Mouse (Mus musculus): ENCODE measurements around the gene Mical2. TPM values are rescaled to one million over a fixed set of nuclear protein-coding genes. Genes with fewer than 3 reads are reported as not detected.

The Mical2 gene
- polyA plus RNA-seq, 1 experiment from 2014 or later = 0.96 TPM

DNA sequence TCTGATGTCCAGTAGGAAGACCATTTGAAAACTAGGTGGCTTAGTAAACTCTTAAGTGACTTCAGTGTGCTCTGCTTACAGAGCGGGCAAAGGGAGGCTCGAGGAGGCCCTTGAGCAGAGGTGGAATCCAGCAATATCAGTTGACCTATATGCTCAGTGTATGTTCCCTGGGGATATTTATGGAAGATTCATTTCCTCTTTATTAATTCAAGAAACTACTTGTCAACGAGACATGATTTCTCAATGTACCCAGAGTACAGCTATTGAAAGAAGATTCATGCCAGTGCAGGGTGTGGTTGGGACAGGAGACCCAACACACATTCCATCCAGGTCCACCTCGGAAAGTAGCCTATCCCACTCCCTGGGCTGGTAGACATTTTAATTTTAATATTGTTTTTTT, 231.7 kb downstream of the Mical2 start:
- WGBS = 93% methylated on average over 4 of the region's 4 CpGs
- Histone ChIP-seq H3K27ac (no peak overlapping the region), H3K4me1 (peaks cover 47% of the 10 kb centered on the region), H3K9me3 (replicated peaks) (no peaks in the 10 kb centered on the region), H3K4me3 (no peak overlapping the region), H3K36me3 (no peaks in the 10 kb centered on the region), H3K27me3 (ENCODE audit: low read depth, poor library complexity, severe bottlenecking) (no peaks in the 10 kb centered on the region)
- no peak for DNase-seq (ENCODE audit: low spot score)

- Histone ChIP-seq H3K9me3 (replicated peaks) (no peaks in the 10 kb centered on the region), H3K27ac (no peak overlapping the region), H3K4me1 (peaks cover 52% of the 10 kb centered on the region), H3K27me3 (ENCODE audit: low read depth, poor library complexity, severe bottlenecking) (no peaks in the 10 kb centered on the region), H3K36me3 (no peaks in the 10 kb centered on the region), H3K4me3 (no peak overlapping the region)
- 89% methylated on average over 4 of the region's 4 CpGs for WGBS
- DNase-seq (ENCODE audit: low spot score) = no peak
Observed at GRCm38 (mm10) chr7:112457920-112458319, 232.3 kb downstream of the Mical2 start.

GRCm38 (mm10) chr7:112458440-112458839, 232.8 kb downstream of the Mical2 start:
- no peaks in the 10 kb centered on the region for H3K36me3 ChIP-seq
- H3K27me3 ChIP-seq (ENCODE audit: low read depth, poor library complexity, severe bottlenecking) = no peaks in the 10 kb centered on the region
- DNase-seq (ENCODE audit: low spot score) = no peak
- WGBS = 73% methylated on average over 5 of the region's 5 CpGs
- H3K27ac ChIP-seq = peak overlapping the region; percentile 5; the same call in 1 of the 2 replicates
- no peaks in the 10 kb centered on the region for H3K9me3 ChIP-seq (replicated peaks)
- peaks cover 56% of the 10 kb centered on the region for H3K4me1 ChIP-seq
- H3K4me3 ChIP-seq = no peak overlapping the region

Other genes with a start within 250 kb of the Mical2 start
- gene Usp47, start 202.4 kb upstream of the Mical2 start, polyA plus RNA-seq (2016; fragmentation: Nextera tagmentation; extraction: Ambion mirVana) = 73.3 and 93.4 TPM in 2 replicates
- 4.9 and 6.3 TPM in 2 replicates for gene Dkk3, start 66.8 kb upstream of the Mical2 start, polyA plus RNA-seq (2016; fragmentation: Nextera tagmentation; extraction: Ambion mirVana)
- 49.6 and 64.3 TPM in 2 replicates for gene Parva, start 201.6 kb downstream of the Mical2 start, polyA plus RNA-seq (2016; fragmentation: Nextera tagmentation; extraction: Ambion mirVana)